Mouse (Mus musculus) testis, postnatal 10 days (tissue): ENCODE measurements at regions not wholly inside any gene's neighbourhood (a gene's known extent, or its start where the extent isn't known, plus 50 kb on each side); places are given as distances from the start of the nearest gene placed in this dataset.

Source experiments
- DNase-seq: peaks from one replicate; pipeline ENCODE4 v3.0.0; 2021; ENCODE audit warnings: low spot score

DNA sequence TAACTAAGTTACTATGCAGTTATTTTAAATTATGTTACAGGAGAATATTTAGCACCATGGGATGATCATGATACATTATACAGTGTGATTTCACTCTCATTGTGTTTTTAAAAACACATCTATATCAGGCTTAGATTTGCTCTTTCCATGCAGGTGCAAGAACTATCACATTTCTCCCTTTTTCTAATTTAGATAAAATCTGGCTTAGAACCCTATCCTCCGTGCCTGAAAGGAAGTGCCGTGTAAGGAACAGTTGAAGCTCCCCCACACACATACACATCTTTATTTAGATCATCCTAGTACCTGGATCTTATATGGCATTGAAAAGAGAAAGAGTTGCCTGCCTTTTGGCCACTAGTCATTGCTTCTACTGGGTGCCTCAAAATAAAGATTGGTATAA lies 925.0 kb upstream of the Gm7489 start:
- no peak for DNase-seq

DNA sequence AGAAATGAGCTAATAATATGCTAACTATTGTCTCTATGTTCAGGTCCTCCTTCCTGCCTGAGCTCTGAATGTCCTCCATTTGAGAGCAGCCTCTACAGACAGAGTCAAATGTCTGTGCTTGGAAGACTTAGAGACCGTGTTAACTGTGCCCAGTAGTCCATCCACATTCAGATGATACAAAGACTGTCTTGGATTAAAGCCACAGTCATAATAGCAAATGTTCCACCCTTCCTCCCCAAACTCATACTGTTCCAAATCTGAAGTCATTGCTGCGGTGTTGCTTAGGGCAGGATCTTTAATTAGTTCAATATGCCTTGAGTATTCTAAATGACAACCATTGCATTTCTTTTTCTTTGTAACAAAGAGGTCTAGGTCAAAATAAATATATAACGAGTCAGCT lies 923.2 kb upstream of the Gm7489 start:
- DNase-seq: no peak

- no peak for DNase-seq
Observed at GRCm38 (mm10) chr15:52963918-52964317, 920.8 kb upstream of the Gm7489 start.

- no peak for DNase-seq
Observed at GRCm38 (mm10) chr15:52964403-52964802, 920.3 kb upstream of the Gm7489 start.

DNA sequence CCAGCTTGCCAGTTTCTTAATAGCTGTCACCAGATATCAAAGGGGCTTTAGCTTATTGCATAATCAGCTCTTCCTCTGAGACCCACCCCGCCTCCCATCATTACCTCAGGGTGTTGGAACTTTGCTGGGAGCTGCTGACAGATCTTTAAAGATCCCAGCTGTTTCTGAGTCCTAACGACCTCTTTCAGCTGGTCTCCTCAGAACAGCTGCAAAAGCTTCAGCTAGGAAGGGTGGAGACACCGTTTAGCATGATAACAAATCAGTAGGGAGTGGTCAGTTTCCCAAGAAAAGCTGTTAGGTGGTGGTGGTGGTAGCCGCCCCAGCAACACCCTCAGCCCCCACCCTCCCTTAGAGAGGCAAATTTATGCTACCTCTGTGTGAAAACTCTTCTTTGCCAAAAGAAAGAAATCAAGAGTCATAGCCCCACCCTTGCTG lies 916.9 kb upstream of the Gm7489 start:
- no peak for DNase-seq

GRCm38 (mm10) chr15:52982821-52983220 lies 901.9 kb upstream of the Gm7489 start:
- no peak for DNase-seq

GRCm38 (mm10) chr15:52990580-52990979 lies 894.1 kb upstream of the Gm7489 start:
- DNase-seq: no peak

DNA sequence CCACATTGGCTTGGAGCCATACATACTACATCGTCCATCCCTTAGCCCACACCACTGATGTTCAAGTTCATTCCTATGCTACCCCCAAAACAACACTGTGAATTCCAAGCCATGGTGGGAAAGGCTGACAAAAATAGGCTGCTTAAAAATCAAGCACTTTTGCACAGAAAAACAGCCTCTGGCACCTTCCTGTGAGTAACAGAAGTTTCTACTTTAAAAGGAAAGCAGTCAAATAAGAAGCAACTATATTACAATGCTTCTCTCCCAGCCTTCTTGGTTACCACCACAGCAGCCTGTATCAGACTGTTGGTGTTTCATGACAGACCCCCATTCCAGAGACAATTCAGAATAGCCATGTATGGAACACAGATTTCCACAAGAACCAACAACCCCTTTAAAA lies 890.4 kb upstream of the Gm7489 start:
- DNase-seq: no peak

DNA sequence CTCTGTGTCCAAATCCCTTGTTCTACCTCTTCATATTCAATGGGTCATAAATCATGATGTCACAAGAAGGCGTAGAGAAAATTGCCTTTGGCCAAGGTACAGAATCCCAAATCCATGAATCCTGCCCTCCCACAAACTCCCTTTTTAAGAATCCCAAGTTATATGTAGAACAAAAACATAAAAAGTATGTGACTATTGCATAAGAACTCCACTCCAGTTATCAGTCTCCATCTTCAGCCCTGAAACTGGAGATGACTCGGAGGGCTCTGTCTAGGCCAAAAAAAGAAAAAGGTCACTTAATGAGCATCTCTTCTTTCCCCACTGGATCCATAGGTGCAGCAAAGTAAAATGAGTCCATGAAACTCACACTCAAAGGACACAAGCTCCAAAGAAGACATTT lies 885.5 kb upstream of the Gm7489 start:
- no peak for DNase-seq

DNA sequence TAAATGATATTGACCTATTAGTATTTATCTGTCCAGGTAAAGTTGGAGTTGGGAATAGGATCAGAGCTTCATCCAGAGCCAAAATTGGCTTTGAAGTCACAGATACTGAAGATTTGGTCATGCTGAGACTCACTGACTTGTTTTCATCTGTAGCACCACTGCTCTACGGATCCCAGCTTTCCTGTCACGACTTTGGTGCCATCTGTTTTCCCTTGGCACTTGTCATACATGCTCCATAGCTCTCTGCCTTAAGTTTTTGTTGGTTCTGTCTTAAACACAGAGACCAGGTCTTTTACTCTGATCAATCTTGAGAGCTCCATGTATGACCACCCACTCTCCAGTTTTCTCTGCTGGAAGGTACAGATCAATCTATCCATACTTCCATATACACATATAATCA lies 884.9 kb upstream of the Gm7489 start:
- DNase-seq: no peak

GRCm38 (mm10) chr15:53001429-53001828 lies 883.3 kb upstream of the Gm7489 start:
- DNase-seq: no peak

GRCm38 (mm10) chr15:53001964-53002363 lies 882.7 kb upstream of the Gm7489 start:
- DNase-seq: no peak

GRCm38 (mm10) chr15:53004078-53004477 lies 880.6 kb upstream of the Gm7489 start:
- no peak for DNase-seq

DNA sequence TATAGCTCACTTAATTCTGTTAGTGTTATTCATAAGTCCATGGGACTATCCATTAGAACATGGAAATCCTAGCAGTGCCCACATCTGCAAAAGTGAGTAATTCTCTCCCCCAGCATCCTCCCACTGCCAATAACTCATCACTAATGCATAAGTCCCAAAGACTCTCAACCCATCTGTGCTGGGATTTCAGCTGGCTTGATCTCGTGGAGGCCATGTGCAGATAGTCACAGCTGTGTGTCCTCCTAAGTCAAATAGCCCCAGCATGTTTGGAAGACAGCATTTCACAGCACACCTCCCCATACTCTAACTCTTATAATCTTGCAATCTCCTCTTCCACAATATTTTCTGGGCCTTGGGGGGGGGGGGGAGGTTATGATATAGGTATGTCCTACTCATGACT lies 877.9 kb upstream of the Gm7489 start:
- DNase-seq: no peak

DNA sequence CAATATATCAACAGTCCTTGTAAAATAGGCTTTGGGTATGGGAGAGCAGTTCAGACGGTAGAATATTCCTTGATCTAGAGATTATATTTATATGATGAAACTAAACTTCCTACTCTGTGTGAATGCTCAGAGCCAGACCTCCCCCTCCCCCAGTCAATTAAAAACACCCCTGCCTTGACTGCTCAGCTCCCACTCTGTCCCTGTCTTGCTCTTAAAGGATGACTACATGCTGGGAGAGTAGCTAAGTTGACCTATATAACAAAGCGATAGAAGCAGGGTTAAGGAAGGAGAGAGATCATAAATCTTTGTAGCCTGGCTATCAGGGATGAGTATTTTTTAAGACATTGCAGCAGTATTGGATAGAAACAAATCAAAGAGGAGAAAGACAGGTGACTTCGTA lies 875.4 kb upstream of the Gm7489 start:
- DNase-seq: no peak
